Mouse (Mus musculus): Measurements from ENCODE around the gene Snx6.

DNA sequence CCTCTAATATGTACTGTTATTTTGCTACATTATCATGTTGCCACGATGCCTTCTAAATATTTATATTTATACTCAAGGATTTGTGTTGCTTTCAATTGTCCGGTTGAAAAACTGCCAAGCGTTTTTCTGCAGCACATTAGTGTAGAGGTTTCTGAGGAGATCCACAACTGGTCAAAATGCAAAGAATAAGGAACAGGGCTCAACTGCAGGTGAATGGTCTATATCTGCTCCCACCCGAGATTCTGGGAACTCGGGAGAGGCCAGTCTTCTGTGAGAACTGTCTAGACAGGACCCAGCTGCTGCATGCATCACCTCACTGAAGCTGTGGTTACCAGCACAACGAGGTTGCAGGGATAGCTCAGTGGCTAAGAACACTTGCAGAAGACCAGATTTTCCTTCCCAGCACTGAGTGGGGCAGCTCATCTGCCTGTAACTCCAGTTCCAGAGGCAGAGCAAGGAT, 97.7 kb downstream of the Snx6 start:
- TF ChIP-seq CTCF (IDR thresholded peaks at IDR 0.05; ENCODE audit: control insufficient read depth, insufficient read depth, insufficient replicate concordance, low read depth, low read length): no peak
- TF ChIP-seq POLR2A (IDR thresholded peaks at IDR 0.05; ENCODE audit: control insufficient read depth, low read depth, low read length): no peak
